In genomic region chr19:46509736-46510135, GRCm38 (mm10) we compare ENCODE assay signal across 11 mouse cellular contexts. TPM values are rescaled to one million over a fixed set of nuclear protein-coding genes. Genes with fewer than 3 reads are reported as not detected.
DNase-seq lines count a peak whose midpoint lies in the region; ATAC-seq and TF ChIP-seq lines count a peak whose summit lies in the region.
"Had no signal": no experiment of that assay in that cellular context is flagged by ENCODE, and none has a peak within 500 bp of the region (broad histone marks: within the 10 kb centered on the region; RNA-seq: fewer than 3 reads in every experiment).

No protein-coding gene starts in this region.

- no peak for TF ChIP-seq EP300 in lung, postnatal 0 days (IDR thresholded peaks at IDR 0.05)

- 0 out of 2 replicates have a peak overlapping the region, but pooled peaks have one; percentile 13 for H3K4me2 ChIP-seq in hindbrain, embryonic 13.5 days
- no peak overlapping the region for H3K4me2 ChIP-seq in hindbrain, embryonic 14.5 days (replicated peaks)
- peak overlapping the region; percentile 22 for H3K4me2 ChIP-seq in lung, postnatal 0 days (replicated peaks; ENCODE audit: low read depth, low read length)
- H3K4me2 ChIP-seq in stomach, embryonic 15.5 days = peak overlapping the region; percentile 12; the same call in 1 of the 2 replicates
- H3K4me2 ChIP-seq: embryonic facial prominence, embryonic 13.5 days; limb, embryonic 12.5 days had no signal

- no peak overlapping the region for H3K4me3 ChIP-seq in hindbrain, embryonic 13.5 days
- no peak overlapping the region for H3K4me3 ChIP-seq in hindbrain, embryonic 14.5 days (replicated peaks; ENCODE audit: low read length)
- H3K4me3 ChIP-seq in lung, postnatal 0 days (ENCODE audit: low read depth, low read length) = no peak overlapping the region
- no peak overlapping the region for H3K4me3 ChIP-seq in stomach, embryonic 15.5 days (replicated peaks)
- H3K4me3 ChIP-seq: embryonic facial prominence, embryonic 13.5 days; limb, embryonic 12.5 days had no signal

- H3K36me3 ChIP-seq in hindbrain, embryonic 13.5 days = peaks cover 83% of the 10 kb centered on the region
- peaks cover 78% of the 10 kb centered on the region for H3K36me3 ChIP-seq in hindbrain, embryonic 14.5 days (replicated peaks; ENCODE audit: control insufficient read depth, insufficient read depth)
- H3K36me3 ChIP-seq in lung, postnatal 0 days (ENCODE audit: insufficient read depth, low read length) = peaks cover 25% of the 10 kb centered on the region
- peaks cover 32% of the 10 kb centered on the region for H3K36me3 ChIP-seq in stomach, embryonic 15.5 days

- no peak for TF ChIP-seq CTCF in lung, postnatal 0 days (IDR thresholded peaks at IDR 0.05)

- no peaks in the 10 kb centered on the region for H3K27me3 ChIP-seq in hindbrain, embryonic 13.5 days
- H3K27me3 ChIP-seq in hindbrain, embryonic 14.5 days (ENCODE audit: control insufficient read depth, insufficient read depth, low read length) = no peaks in the 10 kb centered on the region
- no peaks in the 10 kb centered on the region for H3K27me3 ChIP-seq in lung, postnatal 0 days (replicated peaks; ENCODE audit: insufficient read depth, low read length)
- no peaks in the 10 kb centered on the region for H3K27me3 ChIP-seq in stomach, embryonic 15.5 days (replicated peaks)
- H3K27me3 ChIP-seq: embryonic facial prominence, embryonic 13.5 days; limb, embryonic 12.5 days had no signal

- H3K9ac ChIP-seq in hindbrain, embryonic 13.5 days = peak overlapping the region; percentile 99; the same call in 1 of the 2 replicates
- H3K9ac ChIP-seq in hindbrain, embryonic 14.5 days = no peak overlapping the region
- H3K9ac ChIP-seq in lung, postnatal 0 days (replicated peaks; ENCODE audit: low read depth) = no peak overlapping the region
- no peak overlapping the region for H3K9ac ChIP-seq in stomach, embryonic 15.5 days
- H3K9ac ChIP-seq: limb, embryonic 12.5 days had no signal

- H3K27ac ChIP-seq in hindbrain, embryonic 13.5 days = peak overlapping the region; percentile 55
- H3K27ac ChIP-seq in hindbrain, embryonic 14.5 days = no peak overlapping the region
- H3K27ac ChIP-seq in lung, postnatal 0 days (ENCODE audit: low read length) = peak overlapping the region; percentile 100
- H3K27ac ChIP-seq in stomach, embryonic 15.5 days = peak overlapping the region; percentile 77; the same call in 1 of the 2 replicates
- H3K27ac ChIP-seq: embryonic facial prominence, embryonic 13.5 days; limb, embryonic 12.5 days had no signal

- ATAC-seq in hindbrain, embryonic 13.5 days (ENCODE audit: low FRiP score) = no peak
- no peak for ATAC-seq in hindbrain, embryonic 14.5 days (ENCODE audit: low FRiP score)
- ATAC-seq in lung, postnatal 0 days = no peak
- no peak for ATAC-seq in stomach, embryonic 15.5 days (ENCODE audit: insufficient read depth, low FRiP score, low read depth)

- no peaks in the 10 kb centered on the region for H3K9me3 ChIP-seq in hindbrain, embryonic 13.5 days
- H3K9me3 ChIP-seq in hindbrain, embryonic 14.5 days (ENCODE audit: control insufficient read depth, low read length) = no peaks in the 10 kb centered on the region
- H3K9me3 ChIP-seq in lung, postnatal 0 days (ENCODE audit: low read length) = no peaks in the 10 kb centered on the region
- no peaks in the 10 kb centered on the region for H3K9me3 ChIP-seq in stomach, embryonic 15.5 days
- H3K9me3 ChIP-seq: embryonic facial prominence, embryonic 13.5 days; limb, embryonic 12.5 days had no signal

- H3K4me1 ChIP-seq in hindbrain, embryonic 13.5 days (replicated peaks) = peaks cover 73% of the 10 kb centered on the region
- peaks cover 53% of the 10 kb centered on the region for H3K4me1 ChIP-seq in hindbrain, embryonic 14.5 days (replicated peaks; ENCODE audit: control insufficient read depth, insufficient read depth, low read length)
- peaks cover 53% of the 10 kb centered on the region for H3K4me1 ChIP-seq in lung, postnatal 0 days (ENCODE audit: insufficient read depth, low read depth, low read length)
- H3K4me1 ChIP-seq in stomach, embryonic 15.5 days = peaks cover 63% of the 10 kb centered on the region

- peak; percentile 59 to 71 for DNase-seq in cerebellum, postnatal 25 days
- no peak for DNase-seq in cerebellum, postnatal 4 days (ENCODE audit: low spot score in 2 of 2)
- no peak for DNase-seq in hindbrain, embryonic 14.5 days (ENCODE audit: low spot score)
- no peak for DNase-seq in lung, postnatal 0 days (ENCODE audit: low spot score)
- DNase-seq in lung, postnatal 36 days = no peak
- no peak for DNase-seq in c-Kit-positive CD71-positive TER-119-positive erythroid progenitor cells, embryonic 14.5 days (ENCODE audit: low spot score)
- DNase-seq: right cerebral cortex, postnatal 25 days had no signal

- WGBS in hindbrain, embryonic 13.5 days = 72% methylated on average over 4 of the region's 4 CpGs
- WGBS in hindbrain, embryonic 14.5 days = 76% methylated on average over 4 of the region's 4 CpGs
- 78% methylated on average over 4 of the region's 4 CpGs for WGBS in lung, postnatal 0 days
- WGBS in stomach, embryonic 15.5 days = 85% methylated on average over 4 of the region's 4 CpGs

RNA-seq across cellular contexts. Expression of gene Trim8, which starts 8.2 kb away (rescaled TPM):
- 29.7 and 31.6 TPM in 2 replicates for polyA plus RNA-seq in hindbrain, embryonic 13.5 days (2015; fragmentation: Nextera tagmentation; extraction: Ambion mirVana)
- polyA plus RNA-seq in hindbrain, embryonic 14.5 days (2014; fragmentation: Nextera tagmentation; extraction: Ambion mirVana) = 37.5 and 39.4 TPM in 2 replicates
- 34.1 and 34.8 TPM in 2 replicates for polyA plus RNA-seq in lung, postnatal 0 days (2015; fragmentation: Nextera tagmentation; extraction: Ambion mirVana)
- 20.4 and 20.9 TPM in 2 replicates for polyA plus RNA-seq in stomach, embryonic 15.5 days (2015; fragmentation: Nextera tagmentation; extraction: Ambion mirVana)

Comparison
In these comparisons a context has a peak if more than half of its experiments do, and no peak if none do; other contexts are left out.
1. DNase-seq: peak in cerebellum, postnatal 25 days (2 of 2); none in cerebellum, postnatal 4 days (0 of 2), hindbrain, embryonic 14.5 days (single experiment), lung, postnatal 0 days (single experiment), lung, postnatal 36 days (single experiment) and c-Kit-positive CD71-positive TER-119-positive erythroid progenitor cells, embryonic 14.5 days (single experiment).